Mouse (Mus musculus): ENCODE data around the gene Gm44973. TPM values are rescaled to one million over a fixed set of nuclear protein-coding genes. Genes with fewer than 3 reads are reported as not detected.

Gene Gm44973
- total RNA-seq (2021), result not detected
- long read RNA-seq, experiment 1, partial matches to known transcripts, result 0 of 1 reads
- long read RNA-seq, experiment 1, other reads (novel, unspliced or antisense), result 1 of 1 reads
- long read RNA-seq, experiment 2, partial matches to known transcripts, result 0 of 2 reads
- long read RNA-seq, experiment 2, other reads (novel, unspliced or antisense), result 2 of 2 reads

- Histone ChIP-seq H3K27ac (peak within 1 kb of the TSS; percentile 99), H3K4me3 (peak within 1 kb of the TSS; percentile 95)
- peak; percentile 84 to 93 for DNase-seq (ENCODE audit: extremely low spot score in 1 of 2, low spot score in 2 of 2)
- TF ChIP-seq CTCF (IDR thresholded peaks at IDR 0.05), result no peak; the same call in 1 of the 2 replicates
- intact Hi-C loops (cut with DNase I), result loop anchor here (2.0 kb wide), 1 partner anchor 23 kb away; the partner anchor contains the start of gene Zfp784
Measured at GRCm38 (mm10) chr7:5015118-5016001, at the start of gene Gm44973. Gm44973 (plus strand) TSS chr7:5015496.

- intact Hi-C loops (cut with DNase I), result no loop called here
- TF ChIP-seq CTCF (IDR thresholded peaks at IDR 0.05), result no peak
- DNase-seq (ENCODE audit: extremely low spot score in 1 of 2, low spot score in 2 of 2), result no peak
- Histone ChIP-seq H3K27ac (no peak within 1 kb of the TSS), H3K4me3 (no peak within 1 kb of the TSS)
Measured at GRCm38 (mm10) chr7:4971068-4971467, 44.2 kb upstream of the Gm44973 start, which contains the start of gene Sbk3. Sbk3 (minus strand) TSS chr7:4971168.

- TF ChIP-seq CTCF (IDR thresholded peaks at IDR 0.05), result no peak
- intact Hi-C loops (cut with DNase I), result no loop called here
- no peak overlapping the region for H3K4me3 ChIP-seq
- H3K27ac ChIP-seq, result no peak overlapping the region
- DNase-seq (ENCODE audit: extremely low spot score in 1 of 2, low spot score in 2 of 2), result no peak
Measured at GRCm38 (mm10) chr7:4971710-4972109, 43.6 kb upstream of the Gm44973 start.

DNA sequence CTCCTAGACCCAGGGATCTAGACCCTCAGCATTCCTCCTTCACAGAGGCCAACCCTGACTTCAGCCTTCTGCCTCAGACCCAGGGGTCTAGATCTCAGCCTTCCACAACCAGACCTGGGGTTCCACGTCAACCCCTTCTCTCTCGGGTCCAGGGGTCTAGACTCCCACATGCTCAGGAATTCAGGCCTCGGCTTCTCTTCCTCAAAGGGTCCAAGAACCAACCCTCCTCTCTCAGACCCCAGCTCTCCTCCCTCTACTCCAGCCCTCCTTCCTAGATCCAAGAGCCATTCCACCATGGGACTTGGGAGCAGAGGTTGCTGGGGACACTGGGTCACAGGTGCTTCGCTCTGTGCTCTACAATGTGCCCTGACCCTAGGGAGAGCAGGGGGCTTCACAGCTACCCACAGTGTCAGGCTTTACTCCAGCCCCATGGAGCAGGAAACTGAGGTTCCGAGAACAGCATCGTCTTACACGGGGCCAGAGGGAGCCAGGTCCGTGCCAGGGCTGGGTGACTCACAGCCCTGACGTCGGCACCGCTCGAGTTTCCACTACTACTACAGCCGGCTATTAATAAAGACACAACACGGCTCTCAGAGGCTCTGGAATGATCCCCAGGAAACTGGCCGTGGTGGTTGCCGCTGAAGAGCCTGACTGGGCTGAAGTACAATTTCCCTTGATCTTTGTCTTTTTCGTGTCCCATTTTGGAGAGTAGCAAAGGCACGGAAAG is 42.8 kb upstream of the Gm44973 start:
- intact Hi-C loops (cut with DNase I), result no loop called here
- H3K4me3 ChIP-seq, result no peak overlapping the region
- H3K27ac ChIP-seq, result no peak overlapping the region
- TF ChIP-seq CTCF (IDR thresholded peaks at IDR 0.05), result no peak
- DNase-seq (ENCODE audit: extremely low spot score in 1 of 2, low spot score in 2 of 2), result no peak

DNA sequence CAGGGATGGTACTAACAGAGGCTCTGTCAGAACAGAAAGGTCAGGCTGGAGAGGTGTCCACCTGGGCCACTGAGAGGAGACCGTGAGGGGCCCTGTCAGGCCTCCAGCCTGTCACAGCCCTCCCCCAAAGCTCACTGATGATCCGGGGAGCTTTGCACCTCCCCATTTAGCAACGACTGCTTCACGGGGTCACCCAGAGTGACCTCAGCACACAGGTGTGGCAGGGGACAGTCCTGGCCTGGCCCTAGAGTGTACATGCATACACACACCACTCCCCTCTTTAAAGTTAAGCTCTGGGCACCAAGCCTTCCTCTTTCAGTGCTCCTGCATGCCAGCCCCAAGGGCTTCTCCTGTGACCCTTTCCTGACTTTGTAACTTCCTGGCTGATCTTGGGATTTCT is 39.8 kb upstream of the Gm44973 start:
- no peak for TF ChIP-seq CTCF (IDR thresholded peaks at IDR 0.05)
- intact Hi-C loops (cut with DNase I), result no loop called here
- DNase-seq (ENCODE audit: extremely low spot score in 1 of 2, low spot score in 2 of 2), result no peak
- Histone ChIP-seq H3K4me3 (no peak overlapping the region), H3K27ac (no peak overlapping the region)

GRCm38 (mm10) chr7:4976832-4977231 is 38.5 kb upstream of the Gm44973 start:
- no peak overlapping the region for H3K4me3 ChIP-seq
- TF ChIP-seq CTCF (IDR thresholded peaks at IDR 0.05), result no peak; the same call in 1 of the 2 replicates
- intact Hi-C loops (cut with DNase I), result no loop called here
- DNase-seq (ENCODE audit: extremely low spot score in 1 of 2, low spot score in 2 of 2), result no peak
- H3K27ac ChIP-seq, result no peak overlapping the region

GRCm38 (mm10) chr7:4988250-4988649 is 27.0 kb upstream of the Gm44973 start:
- Histone ChIP-seq H3K4me3 (no peak overlapping the region), H3K27ac (no peak overlapping the region)
- DNase-seq (ENCODE audit: extremely low spot score in 1 of 2, low spot score in 2 of 2), result no peak
- intact Hi-C loops (cut with DNase I), result no loop called here
- no peak for TF ChIP-seq CTCF (IDR thresholded peaks at IDR 0.05)

- H3K27ac ChIP-seq, result no peak overlapping the region
- DNase-seq (ENCODE audit: extremely low spot score in 1 of 2, low spot score in 2 of 2), result no peak
- intact Hi-C loops (cut with DNase I), result no loop called here
Measured at GRCm38 (mm10) chr7:4993347-4993998, 21.8 kb upstream of the Gm44973 start.

GRCm38 (mm10) chr7:4993999-4994788 is 21.1 kb upstream of the Gm44973 start:
- peak in 1 of 2 experiments; percentile 31 for DNase-seq (ENCODE audit: extremely low spot score in 1 of 2, low spot score in 2 of 2)
- intact Hi-C loops (cut with DNase I), result no loop called here
- Histone ChIP-seq H3K27ac (no peak overlapping the region), H3K4me3 (no peak overlapping the region)
- no peak for TF ChIP-seq CTCF (IDR thresholded peaks at IDR 0.05)

More at GRCm38 (mm10) chr7:4993347-4993998, 21.8 kb upstream of the Gm44973 start:
- H3K4me3 ChIP-seq, result no peak overlapping the region
- TF ChIP-seq CTCF (IDR thresholded peaks at IDR 0.05), result no peak

GRCm38 (mm10) chr7:4995268-4996002 is 19.9 kb upstream of the Gm44973 start:
- no peak for TF ChIP-seq CTCF (IDR thresholded peaks at IDR 0.05)
- intact Hi-C loops (cut with DNase I), result loop anchor here (1.0 to 5.0 kb wide), 4 partner anchors 19 to 447 kb away; partner anchors contain the start of genes Fiz1, Zfp524 and Zfp580
- Histone ChIP-seq H3K4me3 (peak overlapping the region; percentile 88), H3K27ac (peak overlapping the region; percentile 91)
- DNase-seq (ENCODE audit: extremely low spot score in 1 of 2, low spot score in 2 of 2), result no peak

All from left cerebral cortex, adult 2 months (tissue).